Mouse (Mus musculus): Measurements from ENCODE around the gene Mrm3.

The Mrm3 gene

DNA sequence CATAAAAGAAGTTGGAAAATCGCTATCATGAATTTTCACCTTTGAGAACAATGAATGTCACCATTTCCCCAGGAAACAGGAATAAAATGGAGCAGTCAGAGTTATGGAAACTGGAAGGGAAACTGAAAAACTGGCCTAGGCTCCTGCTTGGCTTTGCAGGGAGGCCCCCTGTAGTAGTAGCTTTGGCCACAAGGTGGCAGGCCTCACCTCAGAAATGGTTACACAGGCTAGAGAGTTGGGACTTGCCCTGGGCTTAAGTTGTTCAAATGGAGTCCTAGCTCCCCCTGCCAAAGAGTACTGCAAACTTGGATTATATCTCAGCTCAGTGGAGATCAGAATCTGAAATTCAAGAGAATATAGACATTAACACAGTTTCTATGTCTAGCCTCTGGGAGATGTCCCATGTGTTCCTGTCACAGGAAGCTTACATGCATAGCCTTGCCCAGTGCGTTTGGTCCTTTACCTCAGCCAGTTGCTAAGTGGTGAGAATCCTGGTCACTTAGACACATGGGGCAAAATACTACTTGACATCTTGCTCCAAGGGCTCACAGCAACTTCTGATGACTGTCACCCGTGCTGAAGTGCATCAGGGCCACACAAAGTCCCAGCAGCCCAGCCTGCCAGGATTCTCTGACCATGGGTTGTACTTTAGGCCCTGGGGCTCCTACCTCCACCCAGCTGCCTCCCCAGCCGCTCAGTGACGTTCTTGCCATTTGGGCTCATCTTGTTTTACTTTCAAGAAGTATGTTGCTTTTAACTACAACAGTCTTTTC, 9.8 kb downstream of the Mrm3 start:
- DNase-seq (ENCODE audit: low spot score), result peak; percentile 85

DNA sequence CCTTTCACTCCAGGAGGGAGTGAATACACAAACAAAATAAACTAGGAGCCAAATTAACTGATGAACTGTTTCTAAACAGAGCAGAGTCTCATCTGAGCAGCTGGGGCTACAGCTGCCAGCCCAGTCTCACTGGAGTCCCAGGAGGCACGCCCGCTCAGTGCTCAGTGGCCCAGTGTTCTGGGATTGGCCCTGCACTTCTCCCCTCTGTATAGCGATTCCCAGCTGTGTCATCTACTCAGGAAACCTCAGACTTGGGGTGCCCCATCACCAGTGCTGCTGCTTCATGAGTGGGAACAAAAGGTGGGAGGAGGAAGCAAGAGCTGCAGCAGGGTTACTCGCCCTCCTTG, 10.4 kb downstream of the Mrm3 start:
- DNase-seq (ENCODE audit: low spot score), result peak; percentile 20

DNA sequence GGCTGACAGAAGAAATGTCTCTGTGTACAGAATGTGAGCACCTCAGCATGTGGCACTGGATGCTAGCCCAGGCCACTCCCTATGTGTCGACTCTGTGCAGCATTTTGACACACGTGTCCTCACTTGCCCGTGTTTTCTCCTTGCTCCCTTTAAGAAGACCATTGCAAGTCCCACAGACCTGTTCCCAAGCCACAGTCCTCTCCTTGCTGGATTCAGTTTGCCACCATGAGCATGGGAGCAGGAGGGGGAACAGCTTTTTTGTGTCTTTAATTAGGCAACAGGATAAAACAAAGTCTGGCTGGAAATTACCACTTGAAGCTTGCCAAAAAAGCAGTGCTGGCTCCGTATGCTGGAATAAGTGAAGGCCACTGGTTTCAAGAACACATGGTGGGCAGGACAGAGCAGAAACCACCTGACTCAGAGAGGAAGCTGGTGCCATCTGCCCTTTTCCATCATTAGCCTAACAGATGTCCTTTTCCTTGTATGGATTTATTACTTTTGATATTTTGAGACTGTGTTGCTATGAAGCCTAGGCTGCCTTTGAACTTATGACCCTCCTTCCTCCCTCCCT, 12.0 kb downstream of the Mrm3 start:
- DNase-seq (ENCODE audit: low spot score), result peak; percentile 27

GRCm38 (mm10) chr11:76256129-76256528, 12.6 kb downstream of the Mrm3 start:
- no peak for DNase-seq (ENCODE audit: low spot score)

DNA sequence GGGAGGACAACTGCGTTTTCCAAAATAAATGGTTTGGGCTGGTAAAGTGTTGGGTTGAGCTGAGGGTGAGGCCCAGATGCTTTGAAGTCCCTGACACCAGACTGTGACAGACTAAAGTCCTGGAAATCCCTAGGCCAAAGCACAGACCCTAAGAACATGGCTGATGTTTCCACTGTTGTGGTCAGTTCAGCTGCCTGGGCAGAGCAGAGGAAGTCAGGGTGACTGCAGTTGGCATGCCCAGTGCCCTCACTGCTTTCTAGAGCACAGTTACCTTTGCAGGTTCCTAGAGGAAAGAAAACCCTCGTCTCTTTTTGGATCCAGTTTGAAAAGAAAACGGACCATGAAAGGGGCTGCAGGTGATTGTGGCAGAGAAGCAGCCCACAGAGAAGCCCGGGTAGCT, 13.9 kb downstream of the Mrm3 start:
- no peak for DNase-seq (ENCODE audit: low spot score)

DNA sequence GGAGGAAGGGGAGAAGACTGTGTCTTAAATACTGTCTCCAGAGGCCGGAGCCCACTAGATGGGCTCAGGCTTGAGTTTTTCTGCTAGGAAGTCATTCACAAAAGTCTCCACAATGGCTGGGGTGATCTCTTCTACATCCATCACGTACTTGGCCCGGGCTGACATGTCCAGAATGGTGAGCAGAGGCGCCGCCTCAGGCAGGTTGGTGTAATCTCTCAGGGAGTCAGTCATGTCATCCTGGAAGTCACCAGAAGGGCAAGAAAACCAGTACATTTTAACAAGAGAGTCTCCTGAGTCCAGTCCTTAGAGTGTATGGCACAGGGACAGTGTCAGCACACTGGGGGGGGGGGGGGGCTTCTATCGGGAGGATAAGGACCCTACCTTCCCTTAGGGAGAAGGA, 15.0 kb downstream of the Mrm3 start:
- DNase-seq (ENCODE audit: low spot score), result no peak

DNA sequence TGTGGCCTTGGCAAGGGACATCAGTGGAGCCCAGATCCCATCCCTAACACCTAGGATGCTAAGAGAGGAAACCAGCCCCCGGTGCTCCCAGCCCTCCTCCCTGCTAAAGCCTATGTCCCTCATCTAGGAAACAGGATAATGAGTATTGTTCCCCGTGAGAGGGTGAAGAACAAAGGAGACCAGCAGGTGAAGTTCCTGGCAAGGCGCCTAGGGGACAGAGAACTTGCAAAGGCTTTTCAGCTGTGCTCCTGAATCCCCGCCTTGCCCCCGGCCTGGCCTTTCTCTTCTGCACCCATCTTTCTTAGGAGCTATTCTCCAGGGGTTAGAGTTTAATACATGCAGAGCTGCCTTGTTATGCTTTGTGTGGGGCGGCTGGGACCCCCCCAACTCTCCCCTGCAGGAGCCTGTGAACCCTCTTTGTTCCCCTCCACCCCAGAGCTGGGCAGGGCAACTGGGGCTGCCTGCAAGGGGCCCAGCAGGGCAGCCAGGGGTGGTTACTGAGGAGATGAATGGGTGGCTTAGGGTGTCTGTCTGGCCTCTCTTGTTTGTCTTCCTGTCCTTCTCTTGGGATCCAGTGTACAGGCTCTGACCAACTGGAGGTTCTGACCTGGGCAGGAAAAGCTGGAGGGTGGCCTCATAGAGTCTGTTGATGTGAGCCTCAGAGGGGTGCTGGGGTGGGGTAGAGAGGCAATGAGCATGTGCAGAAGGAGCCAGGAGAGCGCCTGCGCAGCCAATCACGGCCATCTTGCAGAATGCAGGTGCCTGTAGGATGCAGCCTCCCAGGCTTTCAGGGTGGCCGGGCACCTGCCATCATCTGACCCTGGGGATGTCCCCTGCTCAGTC, 16.9 kb downstream of the Mrm3 start:
- no peak for DNase-seq (ENCODE audit: low spot score)

- DNase-seq (ENCODE audit: low spot score), result no peak
Measured at GRCm38 (mm10) chr11:76261224-76261623, 17.7 kb downstream of the Mrm3 start.

DNA sequence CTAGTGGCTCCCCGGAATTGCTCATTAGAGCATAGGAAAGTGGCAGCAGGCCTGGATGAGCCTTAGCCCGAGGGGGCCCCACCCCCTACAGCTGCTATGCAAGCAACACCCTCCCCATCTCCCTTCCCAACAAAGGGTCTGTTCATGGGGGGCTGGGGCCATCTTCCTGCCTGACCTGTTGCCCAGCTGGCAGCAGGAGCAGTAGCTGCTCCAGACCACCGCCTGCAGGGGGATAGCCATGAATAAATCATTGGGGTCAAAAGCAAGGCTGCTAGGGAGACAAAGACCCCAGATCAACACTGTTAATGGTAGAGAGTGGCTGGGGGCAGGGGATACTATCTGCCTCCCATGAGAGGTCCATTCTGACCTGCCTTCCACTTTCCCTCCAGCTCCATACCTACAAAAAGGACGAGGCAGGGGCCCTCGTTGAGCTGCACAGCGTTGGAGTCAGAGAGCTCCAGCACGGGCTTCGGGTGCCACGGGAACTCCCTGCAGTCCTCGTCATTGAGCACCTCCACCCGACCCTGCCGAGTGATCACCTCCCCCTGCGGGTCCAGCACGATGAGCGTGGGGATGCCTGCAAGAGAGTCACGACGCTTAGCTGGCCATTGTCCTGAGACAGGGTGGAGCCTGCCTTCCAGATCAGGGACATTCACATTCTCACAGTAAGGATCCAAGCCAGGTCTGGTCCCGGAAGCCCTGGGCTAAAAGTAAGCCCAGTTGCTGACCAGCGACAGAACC, 19.3 kb downstream of the Mrm3 start:
- no peak for DNase-seq (ENCODE audit: low spot score)

GRCm38 (mm10) chr11:76267550-76267949, 24.0 kb downstream of the Mrm3 start:
- no peak for DNase-seq (ENCODE audit: low spot score)

- peak; percentile 61 for DNase-seq (ENCODE audit: low spot score)
Measured at GRCm38 (mm10) chr11:76268001-76268459, 24.5 kb downstream of the Mrm3 start.

GRCm38 (mm10) chr11:76268521-76269065, 25.1 kb downstream of the Mrm3 start:
- DNase-seq (ENCODE audit: low spot score), result no peak

DNA sequence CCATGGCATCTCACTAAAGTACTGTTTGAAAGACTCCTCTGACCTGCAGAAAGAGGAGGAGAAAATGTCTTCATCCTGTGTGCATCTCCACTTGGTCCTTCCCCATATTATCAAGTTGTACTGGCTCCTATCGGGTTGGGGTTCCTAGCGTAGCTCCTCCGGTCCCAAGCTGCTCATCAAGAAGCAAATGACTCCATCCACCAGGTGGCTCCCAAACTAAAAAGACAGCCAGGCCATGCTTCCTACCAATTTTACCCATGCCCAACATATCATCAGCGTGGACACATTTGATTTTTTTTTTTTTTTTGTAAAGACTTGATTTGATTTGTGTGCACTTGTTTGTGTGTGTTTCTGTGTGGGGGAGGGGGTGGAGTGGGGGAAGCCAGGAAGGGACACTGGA, 28.9 kb downstream of the Mrm3 start:
- DNase-seq (ENCODE audit: low spot score), result peak; percentile 56

- no peak for DNase-seq (ENCODE audit: low spot score)
Measured at GRCm38 (mm10) chr11:76278960-76279852, 35.7 kb downstream of the Mrm3 start.

GRCm38 (mm10) chr11:76279971-76280370, 36.5 kb downstream of the Mrm3 start:
- no peak for DNase-seq (ENCODE audit: low spot score)

GRCm38 (mm10) chr11:76283841-76284240, 40.3 kb downstream of the Mrm3 start:
- no peak for DNase-seq (ENCODE audit: low spot score)

DNA sequence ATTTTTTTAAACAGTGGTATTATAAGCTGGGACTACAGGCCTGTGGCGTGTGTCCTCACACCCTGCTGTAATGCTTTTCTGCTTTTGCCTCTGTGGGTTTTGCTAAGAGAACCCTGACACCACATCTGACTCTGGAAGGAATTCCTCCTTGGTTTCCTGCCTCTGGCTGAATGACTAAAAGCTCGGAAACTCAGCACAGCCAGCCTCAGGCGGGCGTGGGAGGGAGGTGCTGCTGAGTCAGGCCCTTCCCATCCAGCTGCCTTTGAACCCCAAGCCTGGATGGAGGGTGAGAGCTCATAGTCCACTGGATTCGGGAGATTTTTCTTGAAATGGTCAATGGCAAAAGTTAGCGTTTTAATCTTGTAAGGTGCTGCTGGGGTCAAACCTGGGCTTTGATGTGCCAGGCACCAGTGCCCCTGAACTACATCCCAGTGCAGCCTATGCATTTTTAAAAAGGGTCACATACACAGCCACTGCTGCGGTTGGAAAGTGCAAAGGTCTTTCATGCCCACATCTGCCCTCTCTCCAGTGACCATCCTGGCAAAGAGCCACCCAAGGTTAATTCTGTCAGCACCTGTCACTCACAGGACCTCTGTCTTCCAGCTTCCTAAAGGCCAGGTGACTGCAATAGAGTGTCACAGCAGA, 42.0 kb downstream of the Mrm3 start:
- peak; percentile 38 for DNase-seq (ENCODE audit: low spot score)

GRCm38 (mm10) chr11:76286534-76287126, 43.1 kb downstream of the Mrm3 start:
- DNase-seq (ENCODE audit: low spot score), result peak; percentile 54

- no peak for DNase-seq (ENCODE audit: low spot score)
Measured at GRCm38 (mm10) chr11:76287301-76287700, 43.8 kb downstream of the Mrm3 start.

GRCm38 (mm10) chr11:76288645-76289044, 45.1 kb downstream of the Mrm3 start:
- no peak for DNase-seq (ENCODE audit: low spot score)
